Mouse (Mus musculus) adrenal gland, postnatal 36 days (tissue): ENCODE results near the gene Gm13090. TPM values are rescaled to one million over a fixed set of nuclear protein-coding genes. Genes with fewer than 3 reads are reported as not detected.

Experiments
- DNase-seq, 2 experiments: peaks; one replicate each; pipeline ENCODE4 v3.0.0; 2021; ENCODE audit warnings: mixed read lengths in 1 of 2
- long read RNA-seq, 2 experiments: library from polyadenylated mRNA; stranded (forward); transcript quantifications; one replicate each; pipeline ENCODE4 v2.0.0; 2021; ENCODE audit warnings: borderline sequencing depth in 2 of 2
- total RNA-seq, 2 experiments: library from RNA; stranded (reverse); gene quantifications; 2 replicates each; pipeline ENCODE4 v1.2.3; 2021

The Gm13090 gene
- total RNA-seq, result not detected
- long read RNA-seq, experiment 1, result 0 reads
- long read RNA-seq, experiment 2, result 0 reads

- no peak for DNase-seq
These were observed at the start of gene Gm13090 for GRCm38 (mm10) chr4:151089270-151089669. TSS of gene Gm13090 (plus strand) at chr4:151089570.

- DNase-seq, result no peak
These were observed 47.9 kb upstream of the Gm13090 start for GRCm38 (mm10) chr4:151041506-151041905.

- peak; percentile 17 to 42 for DNase-seq
These were observed 46.1 kb upstream of the Gm13090 start for GRCm38 (mm10) chr4:151043281-151043680.

GRCm38 (mm10) chr4:151044037-151044943 is 45.1 kb upstream of the Gm13090 start, which contains the start of gene Per3:
TSS of gene Per3 (minus strand) at chr4:151044665.
- peak; percentile 99 for DNase-seq

GRCm38 (mm10) chr4:151044944-151045570 is 44.3 kb upstream of the Gm13090 start:
- peak in 1 of 2 experiments; percentile 15 for DNase-seq

- no peak for DNase-seq
These were observed 42.8 kb upstream of the Gm13090 start for GRCm38 (mm10) chr4:151046524-151046923.

- no peak for DNase-seq
These were observed 38.2 kb upstream of the Gm13090 start for GRCm38 (mm10) chr4:151051162-151051561.

- peak; percentile 99 to 100 for DNase-seq
These were observed 31.7 kb upstream of the Gm13090 start, which contains the start of gene Vamp3 for GRCm38 (mm10) chr4:151057347-151058321. TSS of gene Vamp3 (minus strand) at chr4:151057963.

- DNase-seq, result no peak
These were observed 30.7 kb upstream of the Gm13090 start for GRCm38 (mm10) chr4:151058634-151059033.

GRCm38 (mm10) chr4:151059566-151059965 is 29.8 kb upstream of the Gm13090 start:
- DNase-seq, result no peak

- DNase-seq, result no peak
These were observed 20.6 kb upstream of the Gm13090 start for GRCm38 (mm10) chr4:151068751-151069150.

GRCm38 (mm10) chr4:151070962-151071361 is 18.4 kb upstream of the Gm13090 start:
- DNase-seq, result no peak

GRCm38 (mm10) chr4:151073108-151073744 is 16.1 kb upstream of the Gm13090 start:
- DNase-seq, result peak; percentile 74 to 82

GRCm38 (mm10) chr4:151074817-151075216 is 14.6 kb upstream of the Gm13090 start:
- no peak for DNase-seq

- DNase-seq, result no peak
These were observed 8.0 kb upstream of the Gm13090 start for GRCm38 (mm10) chr4:151081355-151081754.

- no peak for DNase-seq
These were observed 7.4 kb upstream of the Gm13090 start for GRCm38 (mm10) chr4:151081977-151082376.

GRCm38 (mm10) chr4:151083027-151083426 is 6.3 kb upstream of the Gm13090 start:
- no peak for DNase-seq

GRCm38 (mm10) chr4:151087358-151087757 is 2.0 kb upstream of the Gm13090 start:
- no peak for DNase-seq

- DNase-seq, result no peak
These were observed 551 bp upstream of the Gm13090 start for GRCm38 (mm10) chr4:151088819-151089218.

- no peak for DNase-seq
These were observed 5.8 kb downstream of the Gm13090 start for GRCm38 (mm10) chr4:151095207-151095606.
